Mouse (Mus musculus) stomach, embryonic 14.5 days (tissue): Measurements from ENCODE around the gene Macf1. TPM values are rescaled to one million over a fixed set of nuclear protein-coding genes. Genes with fewer than 3 reads are reported as not detected.
A peak's percentile ranks its signal among the peaks of the same experiment; 100 is the strongest.

Experiments used
- ATAC-seq: fragments of 200-750 bp; cut with Nextera tagmentation; 2 replicates; pipeline ENCODE4 v1.8.0; 2017; ENCODE audit warnings: low read depth, moderate TSS enrichment; ENCODE audit not compliant: insufficient number of reproducible peaks, insufficient read depth, low FRiP score
- H3K27ac ChIP-seq: fragments of 300-500 bp; sonication (generic); 2 replicates; pipeline ENCODE4 v1.5.1; 2014; ENCODE audit warnings: mild to moderate bottlenecking, low read length, moderate library complexity, mixed read lengths
- H3K27me3 ChIP-seq: fragments of 300-500 bp; sonication (generic); 2 replicates; pipeline ENCODE4 v1.6.1; 2014; ENCODE audit warnings: low read length, control low read depth, mixed read lengths; ENCODE audit not compliant: control insufficient read depth, insufficient read depth
- H3K36me3 ChIP-seq: fragments of 300-500 bp; sonication (generic); 2 replicates; pipeline ENCODE4 v1.6.1; 2014; ENCODE audit warnings: mild to moderate bottlenecking, control low read depth, low read length, moderate library complexity, mixed read lengths; ENCODE audit not compliant: control insufficient read depth, insufficient read depth
- H3K4me1 ChIP-seq: fragments of 300-500 bp; sonication (generic); 2 replicates; pipeline ENCODE4 v1.6.1; 2014; ENCODE audit warnings: low read length, control low read depth, mixed read lengths; ENCODE audit not compliant: control insufficient read depth, insufficient read depth
- H3K4me2 ChIP-seq: fragments of 300-500 bp; sonication (generic); replicated peaks from 2 replicates; pipeline ENCODE4 v1.6.1; 2014; ENCODE audit warnings: low read depth, low read length, control low read depth
- H3K4me3 ChIP-seq: fragments of 300-500 bp; sonication (generic); 2 replicates; pipeline ENCODE4 v1.5.1; 2014; ENCODE audit warnings: low read depth, low read length, control low read depth
- H3K9ac ChIP-seq: fragments of 300-500 bp; sonication (generic); replicated peaks from 2 replicates; pipeline ENCODE4 v1.6.1; 2014; ENCODE audit warnings: low read depth, mild to moderate bottlenecking, control low read depth, low read length, moderate library complexity, mixed read lengths
- H3K9me3 ChIP-seq: fragments of 300-500 bp; sonication (generic); 2 replicates; pipeline ENCODE4 v1.6.1; 2016; ENCODE audit warnings: low read depth, low read length, control low read depth; ENCODE audit not compliant: control insufficient read depth
- WGBS: fragments of 180-500 bp; shearing (Covaris S2); extraction: QIAGEN DNeasy Blood & Tissue Kit; methylation state at CpG from one replicate; pipeline ENCODE4 v1.1.7; 2014; 5-methylcytosine and 5-hydroxymethylcytosine counted together
- polyA plus RNA-seq: library from polyadenylated mRNA; unstranded; fragments of >200 nt; fragmentation: Nextera tagmentation; extraction: Ambion mirVana; gene quantifications from 2 replicates; pipeline ENCODE4 v1.2.1, GENCODE M21; 2014

The Macf1 gene
- polyA plus RNA-seq, 1 experiment from 2014 or later = 86.9 TPM

DNA sequence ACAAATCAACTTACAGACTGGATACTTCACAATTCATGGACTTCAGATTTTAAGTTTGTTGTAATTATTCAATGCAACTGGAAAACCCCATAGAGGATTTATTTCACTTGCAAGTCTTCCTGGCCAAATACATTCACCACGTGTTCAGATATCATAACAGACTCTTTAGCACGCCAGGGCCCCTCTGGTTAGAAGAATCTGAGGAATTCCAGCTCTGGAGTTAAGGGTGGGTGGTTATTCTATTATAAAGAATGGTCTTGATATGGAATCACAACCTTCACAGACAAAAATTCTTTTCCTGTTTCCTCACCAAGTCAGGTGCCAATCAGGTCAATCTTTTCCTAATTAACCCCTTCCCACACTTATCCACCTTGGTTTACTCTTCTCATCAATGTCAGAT is 270.3 kb downstream of the Macf1 start:
- Histone ChIP-seq H3K9me3 (no peaks in the 10 kb centered on the region), H3K4me1 (peaks cover 33% of the 10 kb centered on the region), H3K4me2 (no peak overlapping the region), H3K27ac (peak overlapping the region; percentile 52; the same call in 1 of the 2 replicates), H3K9ac (no peak overlapping the region), H3K27me3 (no peaks in the 10 kb centered on the region), H3K4me3 (no peak overlapping the region), H3K36me3 (peaks cover 10% of the 10 kb centered on the region; the same call in 1 of the 2 replicates)
- ATAC-seq = no peak
- WGBS = 15% methylated on average over 2 of the region's 2 CpGs

DNA sequence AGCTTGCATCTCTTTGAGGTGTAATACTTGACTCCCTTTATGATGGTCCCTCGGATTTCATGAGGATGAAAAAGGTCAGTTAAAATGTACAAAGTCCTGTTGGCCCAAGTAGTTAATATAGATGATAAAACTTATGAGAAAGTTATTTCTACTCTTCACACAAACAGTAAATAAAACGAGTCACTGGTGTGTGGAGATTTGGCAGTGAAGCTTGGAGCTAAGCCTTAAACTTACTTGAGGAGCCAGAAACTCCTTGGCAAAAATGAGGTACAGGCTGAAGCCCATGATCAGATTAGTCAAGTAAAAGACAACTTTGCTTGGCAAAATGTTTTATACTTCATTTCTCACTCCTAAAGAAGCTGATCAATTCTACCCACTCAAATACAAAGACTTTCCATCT is 271.2 kb downstream of the Macf1 start:
- no peak overlapping the region for H3K9ac ChIP-seq
- peak overlapping the region; percentile 96; the same call in 1 of the 2 replicates for H3K27ac ChIP-seq
- no peaks in the 10 kb centered on the region for H3K9me3 ChIP-seq
- H3K27me3 ChIP-seq = no peaks in the 10 kb centered on the region
- peaks cover 11% of the 10 kb centered on the region; the same call in 1 of the 2 replicates for H3K36me3 ChIP-seq
- no peak overlapping the region; the same call in 1 of the 2 replicates for H3K4me2 ChIP-seq
- 47% methylated on average over 2 of the region's 2 CpGs for WGBS
- ATAC-seq = no peak
- peaks cover 37% of the 10 kb centered on the region for H3K4me1 ChIP-seq
- H3K4me3 ChIP-seq = no peak overlapping the region

DNA sequence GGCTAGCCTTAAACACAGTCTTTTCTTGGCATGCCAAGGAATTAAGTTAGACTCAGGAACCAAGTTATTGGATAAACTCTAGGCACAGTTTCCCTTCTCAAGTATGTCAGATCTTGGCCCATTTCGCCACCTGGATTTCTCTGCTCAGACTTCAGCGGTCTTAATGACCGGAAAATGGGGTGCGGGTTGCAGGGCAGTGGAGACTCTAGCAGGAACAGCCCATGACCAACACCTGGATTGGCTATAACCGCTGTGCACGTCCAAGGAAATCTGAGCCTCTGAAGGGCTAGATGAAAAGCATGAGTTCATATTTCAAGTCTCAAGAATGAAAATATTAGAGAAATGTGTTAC is 271.7 kb downstream of the Macf1 start:
- no peaks in the 10 kb centered on the region for H3K27me3 ChIP-seq
- WGBS = 3% methylated on average over 6 of the region's 6 CpGs
- no peaks in the 10 kb centered on the region for H3K9me3 ChIP-seq
- H3K36me3 ChIP-seq = peaks cover 14% of the 10 kb centered on the region; the same call in 1 of the 2 replicates
- peak overlapping the region; percentile 79 for H3K4me2 ChIP-seq
- peaks cover 42% of the 10 kb centered on the region for H3K4me1 ChIP-seq
- H3K4me3 ChIP-seq = peak overlapping the region; percentile 81
- H3K27ac ChIP-seq = peak overlapping the region; percentile 96
- peak overlapping the region; percentile 81 for H3K9ac ChIP-seq
- ATAC-seq = peak; percentile 26; the same call in 1 of the 2 replicates

DNA sequence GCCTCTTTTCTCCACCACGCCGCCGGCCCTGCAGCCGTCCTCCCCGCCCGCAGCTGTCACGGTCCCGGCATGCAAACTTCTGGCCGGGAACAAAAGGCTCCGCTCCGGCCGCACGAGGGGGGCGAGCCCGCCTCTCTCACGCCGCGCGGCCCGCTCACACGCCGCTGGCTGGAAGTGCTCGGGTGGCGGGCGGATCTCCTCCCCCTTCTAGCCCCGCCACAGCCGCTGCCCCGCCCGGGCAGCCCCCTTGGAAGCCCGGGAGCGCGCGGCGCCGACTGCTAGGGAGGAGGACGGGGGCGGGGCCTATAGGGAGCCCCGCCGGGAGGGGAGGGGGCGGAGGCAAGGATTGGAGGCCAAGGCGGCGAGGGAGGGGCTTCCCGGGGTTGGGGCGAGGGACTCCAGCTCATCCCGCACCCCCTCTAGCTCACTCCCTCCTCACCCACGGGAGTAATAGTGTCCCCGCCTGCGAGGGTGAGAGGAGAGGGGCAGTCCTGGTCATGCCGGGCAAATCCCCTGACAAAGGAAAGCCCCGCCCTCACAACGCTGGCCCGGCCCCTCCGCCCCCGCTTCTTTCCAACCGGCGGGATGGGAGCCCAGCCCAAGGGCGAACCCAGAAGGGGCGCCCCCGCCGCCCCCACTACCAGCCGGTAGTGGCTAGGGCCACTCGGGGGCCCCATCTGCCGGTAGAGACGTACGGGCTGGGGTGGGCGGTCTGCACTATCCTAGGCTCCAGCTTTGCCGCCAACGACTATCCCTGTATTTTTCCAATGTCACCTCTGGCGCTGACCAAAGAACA is 272.2 kb downstream of the Macf1 start:
- Histone ChIP-seq H3K4me2 (peak overlapping the region; percentile 79), H3K4me3 (peak overlapping the region; percentile 81), H3K9ac (peak overlapping the region; percentile 81), H3K27me3 (no peaks in the 10 kb centered on the region), H3K27ac (peak overlapping the region; percentile 96), H3K4me1 (peaks cover 44% of the 10 kb centered on the region), H3K9me3 (no peaks in the 10 kb centered on the region), H3K36me3 (peaks cover 15% of the 10 kb centered on the region; the same call in 1 of the 2 replicates)
- ATAC-seq = peak; percentile 94
- WGBS = under 1% methylated on average over 66 of the region's 69 CpGs

DNA sequence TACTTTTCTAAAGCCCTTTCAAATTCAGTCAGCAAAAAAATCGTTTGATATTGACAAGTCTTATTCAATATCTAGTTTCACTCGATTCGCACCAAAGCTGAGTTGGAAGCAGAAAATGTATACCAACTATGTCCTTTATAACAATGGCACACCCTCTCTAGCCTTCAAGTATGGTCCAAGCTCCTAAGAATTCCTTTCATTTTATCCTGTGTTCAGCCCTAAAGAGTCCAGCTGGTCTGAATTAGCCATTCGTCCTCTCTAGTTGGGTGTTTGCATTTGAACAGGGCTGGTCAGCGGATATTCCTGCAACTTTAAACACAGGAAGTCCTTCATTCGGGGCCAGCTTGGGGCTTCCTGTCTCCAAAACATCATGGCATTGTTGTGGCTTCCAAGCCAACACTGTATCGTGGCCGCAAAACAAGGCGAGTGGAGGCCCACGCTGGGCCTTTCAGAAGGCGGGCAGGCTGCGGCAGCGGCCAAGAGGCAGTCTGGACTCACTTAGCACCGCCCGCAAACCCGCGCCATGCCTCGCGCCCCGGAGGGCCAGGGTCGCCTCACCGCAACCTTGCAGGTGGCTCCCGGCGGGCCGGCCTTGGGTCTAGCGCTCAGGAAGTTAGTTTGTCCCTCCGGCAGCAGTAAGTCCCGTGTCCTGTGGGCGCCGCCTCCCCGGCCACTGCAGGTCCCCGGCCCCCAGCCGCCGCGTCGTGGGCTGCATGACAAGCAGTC is 273.0 kb downstream of the Macf1 start:
- Histone ChIP-seq H3K9me3 (no peaks in the 10 kb centered on the region), H3K9ac (peak overlapping the region; percentile 81), H3K4me2 (peak overlapping the region; percentile 79), H3K27ac (peak overlapping the region; percentile 96), H3K4me3 (peak overlapping the region; percentile 81), H3K36me3 (peaks cover 15% of the 10 kb centered on the region; the same call in 1 of the 2 replicates), H3K27me3 (no peaks in the 10 kb centered on the region), H3K4me1 (peaks cover 51% of the 10 kb centered on the region)
- WGBS = 2% methylated on average over 32 of the region's 36 CpGs
- peak; percentile 24 for ATAC-seq

DNA sequence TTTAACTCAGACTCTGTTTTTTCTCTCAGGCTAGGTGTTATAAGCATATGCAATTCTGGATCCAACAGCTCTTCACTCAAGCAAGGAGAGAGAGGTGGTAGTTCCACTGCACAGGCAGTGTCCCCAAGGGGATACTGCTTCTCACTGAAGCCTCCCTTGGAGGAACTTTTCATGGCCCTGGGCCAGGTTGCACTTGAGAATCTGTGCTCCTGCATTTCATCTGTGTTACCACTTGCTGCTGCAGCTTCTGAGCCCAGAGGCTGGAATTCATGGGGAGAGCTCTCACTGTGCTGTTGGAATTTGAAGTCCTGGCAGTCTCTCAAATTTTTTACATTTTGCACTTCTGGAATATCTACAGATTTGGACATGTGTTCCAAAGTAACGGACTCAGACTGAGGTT is 274.4 kb downstream of the Macf1 start:
- H3K27ac ChIP-seq = no peak overlapping the region
- peaks cover 15% of the 10 kb centered on the region; the same call in 1 of the 2 replicates for H3K36me3 ChIP-seq
- H3K27me3 ChIP-seq = no peaks in the 10 kb centered on the region
- no peak overlapping the region for H3K9ac ChIP-seq
- ATAC-seq = no peak
- H3K9me3 ChIP-seq = no peaks in the 10 kb centered on the region
- peaks cover 59% of the 10 kb centered on the region for H3K4me1 ChIP-seq
- WGBS = 33% methylated on average over 1 of the region's 1 CpGs
- peak overlapping the region; percentile 79; the same call in 1 of the 2 replicates for H3K4me2 ChIP-seq
- H3K4me3 ChIP-seq = no peak overlapping the region

DNA sequence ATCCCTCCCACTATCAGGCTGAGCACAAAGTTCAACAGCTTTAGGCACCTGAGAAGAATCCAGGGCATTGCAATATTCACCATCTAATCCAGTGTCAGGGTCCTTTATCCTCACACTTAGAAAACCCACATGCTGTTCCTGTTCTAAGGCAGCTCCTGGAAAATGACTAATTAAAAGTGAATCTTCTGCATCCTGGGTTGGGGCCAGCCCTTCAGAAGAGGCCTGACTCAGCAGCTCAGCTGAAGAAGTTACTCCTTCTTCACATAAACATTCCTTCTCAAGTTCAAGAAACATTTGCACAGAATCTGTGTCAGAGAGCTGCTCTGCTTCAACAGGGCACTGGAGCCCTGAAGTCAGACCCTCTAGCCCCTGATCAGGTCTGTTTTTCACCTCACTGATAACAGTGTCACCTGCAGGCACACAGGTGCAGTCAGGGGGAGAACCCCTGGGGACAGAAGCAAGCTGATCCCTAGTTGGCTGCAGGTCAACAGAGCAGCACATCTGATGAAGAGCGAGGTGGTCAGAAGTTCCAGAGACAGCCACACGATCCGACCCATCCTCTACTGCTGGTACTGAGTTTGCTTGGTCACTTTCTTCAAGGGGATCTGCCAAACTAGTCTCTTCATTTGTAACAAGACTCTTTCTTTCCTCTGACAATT is 275.0 kb downstream of the Macf1 start:
- no peak overlapping the region for H3K4me3 ChIP-seq
- H3K4me1 ChIP-seq = peaks cover 59% of the 10 kb centered on the region
- peaks cover 15% of the 10 kb centered on the region; the same call in 1 of the 2 replicates for H3K36me3 ChIP-seq
- no peak overlapping the region for H3K27ac ChIP-seq
- H3K9ac ChIP-seq = no peak overlapping the region
- WGBS = 79% methylated on average over 3 of the region's 3 CpGs
- no peak for ATAC-seq
- no peaks in the 10 kb centered on the region for H3K9me3 ChIP-seq
- H3K27me3 ChIP-seq = no peaks in the 10 kb centered on the region
- no peak overlapping the region for H3K4me2 ChIP-seq

DNA sequence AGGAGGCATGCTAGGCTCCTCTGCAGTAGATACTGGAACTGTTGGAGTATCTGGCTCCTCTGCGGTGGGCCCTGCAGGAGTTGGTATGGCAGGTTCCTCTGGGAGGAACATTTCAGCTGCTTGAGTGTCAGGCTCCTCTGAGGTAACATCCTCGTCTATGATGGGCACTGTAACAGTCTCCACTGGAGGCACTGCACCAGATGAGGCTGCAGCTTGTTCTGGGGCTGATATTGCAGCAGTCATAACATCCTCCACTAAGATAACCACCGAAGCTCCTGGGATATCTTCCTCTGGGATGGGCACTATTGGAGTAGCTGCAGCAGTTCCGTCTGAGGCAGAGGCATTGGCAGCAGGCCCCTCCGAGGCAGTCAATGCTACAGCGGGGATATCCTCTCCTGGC is 276.4 kb downstream of the Macf1 start:
- H3K4me2 ChIP-seq = peak overlapping the region; percentile 27; the same call in 1 of the 2 replicates
- H3K9me3 ChIP-seq = no peaks in the 10 kb centered on the region
- H3K27ac ChIP-seq = no peak overlapping the region
- ATAC-seq = no peak
- H3K4me1 ChIP-seq = peaks cover 55% of the 10 kb centered on the region
- peak overlapping the region; percentile 12; the same call in 1 of the 2 replicates for H3K4me3 ChIP-seq
- peaks cover 15% of the 10 kb centered on the region; the same call in 1 of the 2 replicates for H3K36me3 ChIP-seq
- H3K9ac ChIP-seq = no peak overlapping the region
- 72% methylated on average over 6 of the region's 6 CpGs for WGBS
- no peaks in the 10 kb centered on the region for H3K27me3 ChIP-seq
